Mouse (Mus musculus): ENCODE results near the gene Insl3. TPM values are rescaled to one million over a fixed set of nuclear protein-coding genes. Genes with fewer than 3 reads are reported as not detected.

Gene Insl3
- polyA plus RNA-seq, 1 experiment from 2014 or later, result not detected

GRCm38 (mm10) chr8:71668220-71668975 is 20.6 kb upstream of the Insl3 start:
- no peak overlapping the region for H3K4me3 ChIP-seq
- WGBS, result 6% methylated on average over 21 of the region's 21 CpGs
- H3K27me3 ChIP-seq, result peaks cover 25% of the 10 kb centered on the region
- peaks cover 60% of the 10 kb centered on the region for H3K4me1 ChIP-seq
- H3K9ac ChIP-seq, result peak overlapping the region; percentile 39
- no peaks in the 10 kb centered on the region for H3K9me3 ChIP-seq (replicated peaks)
- peak overlapping the region; percentile 21; the same call in 1 of the 2 replicates for H3K4me2 ChIP-seq
- H3K27ac ChIP-seq, result no peak overlapping the region
- H3K36me3 ChIP-seq (ENCODE audit: poor library complexity, severe bottlenecking), result peaks cover 8% of the 10 kb centered on the region; the same call in 1 of the 2 replicates
- no peak for ATAC-seq

GRCm38 (mm10) chr8:71670198-71670597 is 18.8 kb upstream of the Insl3 start:
- H3K9me3 ChIP-seq (replicated peaks), result no peaks in the 10 kb centered on the region
- H3K27ac ChIP-seq, result peak overlapping the region; percentile 63
- peak; percentile 22; the same call in 1 of the 2 replicates for ATAC-seq
- peak overlapping the region; percentile 85 for H3K4me3 ChIP-seq
- no peaks in the 10 kb centered on the region for H3K36me3 ChIP-seq (ENCODE audit: poor library complexity, severe bottlenecking)
- WGBS, result 8% methylated on average over 12 of the region's 12 CpGs
- peak overlapping the region; percentile 59 for H3K9ac ChIP-seq
- H3K4me1 ChIP-seq, result peaks cover 56% of the 10 kb centered on the region
- H3K4me2 ChIP-seq, result peak overlapping the region; percentile 97
- peaks cover 32% of the 10 kb centered on the region for H3K27me3 ChIP-seq

DNA sequence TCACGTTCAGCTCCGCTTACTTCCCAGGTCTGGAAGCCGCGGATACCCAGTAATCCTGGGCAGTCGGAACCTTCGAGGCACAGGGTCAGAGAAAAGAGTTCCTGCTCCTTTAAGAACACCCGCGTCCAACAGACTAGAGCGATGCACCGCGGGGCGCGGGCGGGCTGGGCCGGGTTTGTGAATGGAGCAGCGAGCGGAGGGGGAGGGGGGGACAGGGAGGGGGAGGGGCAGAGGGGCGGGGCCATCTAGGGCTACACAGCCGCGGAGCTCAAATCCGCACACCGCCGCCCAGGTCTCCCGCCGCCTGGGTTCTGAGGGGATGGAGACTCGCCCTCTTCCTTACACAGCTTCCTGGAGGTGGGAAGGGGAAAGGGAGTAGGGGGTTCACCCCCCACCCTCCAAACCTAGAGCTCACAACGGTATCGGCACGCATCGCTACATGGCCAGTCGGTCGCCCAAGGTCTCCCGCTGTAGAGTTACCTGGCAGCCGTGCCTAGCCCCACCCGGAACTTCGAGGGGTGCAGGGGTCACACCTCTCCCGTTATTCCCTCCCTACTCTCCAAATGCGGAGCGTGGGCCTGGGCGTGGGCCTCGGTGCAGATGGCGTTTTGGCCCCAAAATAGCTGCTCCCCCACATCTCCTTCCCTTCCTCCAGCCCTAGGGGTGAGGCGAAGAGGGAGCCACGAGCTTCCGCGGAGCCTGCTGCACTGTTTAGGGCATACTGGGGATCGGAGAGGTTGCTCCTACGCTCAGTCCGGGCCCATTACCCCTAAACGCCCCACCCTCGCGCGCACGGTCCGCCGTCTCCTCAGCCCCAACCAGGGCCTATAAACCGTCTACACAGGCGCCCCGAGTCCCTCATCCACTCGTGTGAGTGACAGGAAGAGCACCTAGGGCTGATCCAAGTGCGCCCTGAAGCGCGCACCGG is 18.1 kb upstream of the Insl3 start:
- Histone ChIP-seq H3K4me2 (peak overlapping the region; percentile 97), H3K4me1 (peaks cover 53% of the 10 kb centered on the region), H3K27ac (peak overlapping the region; percentile 88), H3K4me3 (peak overlapping the region; percentile 85), H3K9ac (peak overlapping the region; percentile 77), H3K9me3 (replicated peaks) (no peaks in the 10 kb centered on the region), H3K27me3 (peaks cover 37% of the 10 kb centered on the region), H3K36me3 (ENCODE audit: poor library complexity, severe bottlenecking) (no peaks in the 10 kb centered on the region)
- peak; percentile 72 for ATAC-seq
- WGBS, result under 1% methylated on average over 62 of the region's 64 CpGs

- H3K4me3 ChIP-seq, result peak within 1 kb of the TSS; percentile 85
- under 1% methylated on average over 42 of the region's 42 CpGs for WGBS
- no peaks in the 10 kb centered on the region for H3K36me3 ChIP-seq (ENCODE audit: poor library complexity, severe bottlenecking)
- H3K9me3 ChIP-seq (replicated peaks), result no peaks in the 10 kb centered on the region
- peak within 1 kb of the TSS; percentile 97 for H3K4me2 ChIP-seq
- peak within 1 kb of the TSS; percentile 77 for H3K9ac ChIP-seq
- ATAC-seq, result peak; percentile 77
- H3K27ac ChIP-seq, result peak within 1 kb of the TSS; percentile 88
- peaks cover 37% of the 10 kb centered on the region for H3K27me3 ChIP-seq
- H3K4me1 ChIP-seq, result peaks cover 54% of the 10 kb centered on the region
Observed at GRCm38 (mm10) chr8:71671549-71671965, 17.5 kb upstream of the Insl3 start, which contains the start of gene Unc13a. Unc13a (minus strand) TSS chr8:71671757.

DNA sequence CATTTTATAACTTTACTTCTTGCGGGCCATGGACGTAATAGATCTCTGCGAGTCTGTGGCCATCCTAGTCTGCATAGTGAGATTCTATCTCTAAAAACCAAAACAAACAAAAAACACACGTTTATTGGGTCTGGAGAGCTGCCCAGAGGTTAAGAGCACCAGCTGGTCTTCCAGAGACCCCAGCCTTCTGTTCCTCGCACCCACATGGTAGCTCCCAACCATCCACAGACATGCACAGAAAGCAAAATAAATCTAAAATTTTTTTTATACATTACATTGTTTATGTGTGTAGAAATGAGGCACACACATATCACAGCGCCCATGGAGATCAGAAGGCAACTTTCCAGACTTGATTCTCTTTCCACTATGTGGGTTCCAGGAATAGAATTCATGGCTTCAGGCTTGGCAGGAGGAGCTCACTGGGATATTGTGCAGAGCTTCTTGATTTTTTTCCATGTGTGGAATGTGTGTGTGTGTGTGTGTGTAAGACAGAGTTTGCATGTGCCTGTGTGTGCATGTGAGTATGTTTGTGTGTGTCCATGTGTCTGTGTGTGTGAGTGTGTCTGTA is 16.8 kb upstream of the Insl3 start:
- Histone ChIP-seq H3K4me1 (peaks cover 47% of the 10 kb centered on the region), H3K27ac (peak overlapping the region; percentile 88), H3K27me3 (peaks cover 44% of the 10 kb centered on the region), H3K9ac (peak overlapping the region; percentile 77), H3K9me3 (replicated peaks) (no peaks in the 10 kb centered on the region), H3K4me3 (peak overlapping the region; percentile 85), H3K4me2 (peak overlapping the region; percentile 97), H3K36me3 (ENCODE audit: poor library complexity, severe bottlenecking) (no peaks in the 10 kb centered on the region)
- ATAC-seq, result no peak
- 64% methylated on average over 6 of the region's 6 CpGs for WGBS

- ATAC-seq, result no peak
- Histone ChIP-seq H3K27ac (no peak overlapping the region), H3K4me3 (no peak overlapping the region), H3K9ac (no peak overlapping the region), H3K27me3 (peaks cover 51% of the 10 kb centered on the region), H3K36me3 (ENCODE audit: poor library complexity, severe bottlenecking) (no peaks in the 10 kb centered on the region), H3K4me2 (no peak overlapping the region), H3K9me3 (replicated peaks) (no peaks in the 10 kb centered on the region), H3K4me1 (peaks cover 31% of the 10 kb centered on the region)
- 76% methylated on average over 2 of the region's 2 CpGs for WGBS
Observed at GRCm38 (mm10) chr8:71674071-71674470, 14.9 kb upstream of the Insl3 start.

GRCm38 (mm10) chr8:71675456-71676019 is 13.5 kb upstream of the Insl3 start:
- Histone ChIP-seq H3K9me3 (replicated peaks) (no peaks in the 10 kb centered on the region), H3K9ac (peak overlapping the region; percentile 80), H3K27ac (no peak overlapping the region), H3K4me2 (peak overlapping the region; percentile 83), H3K4me3 (peak overlapping the region; percentile 66), H3K27me3 (peaks cover 57% of the 10 kb centered on the region), H3K36me3 (ENCODE audit: poor library complexity, severe bottlenecking) (no peaks in the 10 kb centered on the region), H3K4me1 (peaks cover 20% of the 10 kb centered on the region; the same call in 1 of the 2 replicates)
- WGBS, result 29% methylated on average over 9 of the region's 9 CpGs
- no peak for ATAC-seq

- peak; percentile 58 for ATAC-seq
- Histone ChIP-seq H3K9ac (peak within 1 kb of the TSS; percentile 80), H3K27ac (no peak within 1 kb of the TSS), H3K36me3 (ENCODE audit: poor library complexity, severe bottlenecking) (no peaks in the 10 kb centered on the region), H3K4me1 (peaks cover 16% of the 10 kb centered on the region; the same call in 1 of the 2 replicates), H3K27me3 (peaks cover 64% of the 10 kb centered on the region), H3K4me3 (peak within 1 kb of the TSS; percentile 66), H3K9me3 (replicated peaks) (no peaks in the 10 kb centered on the region), H3K4me2 (peak within 1 kb of the TSS; percentile 83)
- 2% methylated on average over 40 of the region's 40 CpGs for WGBS
Observed at GRCm38 (mm10) chr8:71676020-71676741, 12.8 kb upstream of the Insl3 start, which contains the start of gene Jak3. Jak3 (plus strand) TSS chr8:71676296.

- Histone ChIP-seq H3K4me2 (peak overlapping the region; percentile 83), H3K4me1 (peaks cover 13% of the 10 kb centered on the region; the same call in 1 of the 2 replicates), H3K9ac (no peak overlapping the region), H3K27ac (no peak overlapping the region), H3K4me3 (peak overlapping the region; percentile 66), H3K36me3 (ENCODE audit: poor library complexity, severe bottlenecking) (no peaks in the 10 kb centered on the region), H3K9me3 (replicated peaks) (no peaks in the 10 kb centered on the region), H3K27me3 (peaks cover 70% of the 10 kb centered on the region)
- ATAC-seq, result no peak
- WGBS, result 51% methylated on average over 9 of the region's 9 CpGs
Observed at GRCm38 (mm10) chr8:71676803-71677202, 12.2 kb upstream of the Insl3 start.

- H3K4me1 ChIP-seq, result 0 out of 2 replicates have a peak, but pooled peaks cover 8% of the 10 kb centered on the region
- H3K27ac ChIP-seq, result no peak overlapping the region
- H3K9ac ChIP-seq, result no peak overlapping the region
- no peaks in the 10 kb centered on the region for H3K36me3 ChIP-seq (ENCODE audit: poor library complexity, severe bottlenecking)
- no peak overlapping the region for H3K4me3 ChIP-seq
- no peak for ATAC-seq
- no peaks in the 10 kb centered on the region for H3K9me3 ChIP-seq (replicated peaks)
- no peak overlapping the region for H3K4me2 ChIP-seq
- peaks cover 78% of the 10 kb centered on the region for H3K27me3 ChIP-seq
Observed at GRCm38 (mm10) chr8:71677555-71677954, 11.5 kb upstream of the Insl3 start.

GRCm38 (mm10) chr8:71678216-71678615 is 10.8 kb upstream of the Insl3 start:
- no peak overlapping the region for H3K9ac ChIP-seq
- no peaks in the 10 kb centered on the region for H3K36me3 ChIP-seq (ENCODE audit: poor library complexity, severe bottlenecking)
- no peak overlapping the region for H3K4me2 ChIP-seq
- H3K27ac ChIP-seq, result no peak overlapping the region
- no peaks in the 10 kb centered on the region for H3K9me3 ChIP-seq (replicated peaks)
- ATAC-seq, result no peak
- peaks cover 84% of the 10 kb centered on the region for H3K27me3 ChIP-seq
- WGBS, result 53% methylated on average over 4 of the region's 4 CpGs
- H3K4me3 ChIP-seq, result no peak overlapping the region
- 0 out of 2 replicates have a peak, but pooled peaks cover 8% of the 10 kb centered on the region for H3K4me1 ChIP-seq
